Mouse (Mus musculus) Patski (cell line): ENCODE results near the gene Slc16a3. TPM values are rescaled to one million over a fixed set of nuclear protein-coding genes. Genes with fewer than 3 reads are reported as not detected.

Source experiments
- ATAC-seq: fragments of 100-300 bp; one replicate; pipeline ENCODE4 v1.8.0; 2021
- CTCF ChIA-PET: fragments of 350-600 bp; sonication (Branson Sonifier 250); formaldehyde crosslinking; loops from one replicate; lab custom pipeline; 2022; ENCODE audit warnings: inconsistent platforms; lab: Charles Lee
- POLR2A ChIA-PET: fragments of 350-600 bp; sonication (Branson Sonifier 250); formaldehyde crosslinking; loops from one replicate; lab custom pipeline; 2022; ENCODE audit warnings: antibody characterized with exemption, inconsistent platforms; lab: Charles Lee
- DNase-seq: peaks from one replicate; pipeline ENCODE4 v3.0.0-alpha.2; 2011; ENCODE audit warnings: low read depth, low spot score
- H3K27me3 ChIP-seq: fragments of 371-371 bp; one replicate; pipeline ENCODE4 v1.5.1; 2021
- CTCF ChIP-seq: fragments of 100-300 bp; IDR thresholded peaks from one replicate; pipeline ENCODE4 v1.5.1; 2021
- in situ Hi-C: fragments of 300-500 bp; cut with MboI; formaldehyde crosslinking; loops from 3 replicates; pipeline ENCODE4 v1.11.1; 2018; ENCODE audit warnings: low pct_unique_long_range_greater_than_20kb, mixed read lengths
- polyA plus RNA-seq: library from polyadenylated mRNA; unstranded; gene quantifications from one replicate; pipeline ENCODE4 v1.2.3, GENCODE M21; 2021

Gene Slc16a3
- polyA plus RNA-seq, 1 experiment from 2014 or later: 0.39 TPM

DNA sequence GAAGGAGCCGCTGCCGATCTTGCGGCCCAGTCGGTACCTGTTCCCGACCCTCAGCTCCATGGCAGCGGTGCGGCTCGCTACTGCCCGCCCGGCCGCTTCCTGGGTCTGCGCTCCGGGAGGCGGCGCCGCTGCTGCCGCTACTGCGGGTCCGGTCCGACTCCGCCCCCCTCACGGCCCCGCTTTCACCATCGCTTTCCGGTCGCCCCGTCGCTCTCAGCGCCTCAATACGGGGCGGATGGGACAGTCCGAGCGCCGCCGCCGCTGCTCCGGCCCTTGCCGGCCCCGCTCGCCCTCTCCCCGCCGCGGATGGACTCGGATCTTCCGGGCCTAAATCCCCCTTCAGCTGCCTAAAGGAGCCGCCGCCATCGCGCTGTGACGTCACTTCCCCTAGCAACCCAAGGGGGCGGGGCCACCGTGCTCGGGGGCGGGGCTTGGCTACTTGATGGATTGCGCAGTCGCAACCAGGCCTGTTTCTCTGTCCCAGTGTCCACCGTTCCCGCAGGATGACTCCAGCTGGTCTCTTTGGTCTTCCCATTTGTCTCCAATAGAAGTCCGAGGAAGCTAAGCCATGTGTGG, 42.8 kb downstream of the Slc16a3 start, which contains the start of gene Csnk1d:
Gene Csnk1d, minus strand, starts transcription at position 380 of the 576 bp plus-strand sequence.
- ChIA-PET CTCF (interaction anchor here (0.9 kb wide), 1 partner anchor 135 kb away, joined by 3 read pairs; no protein-coding TSS in a partner anchor), POLR2A (interaction anchor here (1.7 kb wide), 1 partner anchor 45 kb away, joined by 3 read pairs; no protein-coding TSS in a partner anchor)
- peak; percentile 68 for ATAC-seq
- TF ChIP-seq CTCF: no peak
- no peaks in the 10 kb centered on the region for H3K27me3 ChIP-seq
- DNase-seq: peak; percentile 66
- in situ Hi-C loops: no loop called here

DNA sequence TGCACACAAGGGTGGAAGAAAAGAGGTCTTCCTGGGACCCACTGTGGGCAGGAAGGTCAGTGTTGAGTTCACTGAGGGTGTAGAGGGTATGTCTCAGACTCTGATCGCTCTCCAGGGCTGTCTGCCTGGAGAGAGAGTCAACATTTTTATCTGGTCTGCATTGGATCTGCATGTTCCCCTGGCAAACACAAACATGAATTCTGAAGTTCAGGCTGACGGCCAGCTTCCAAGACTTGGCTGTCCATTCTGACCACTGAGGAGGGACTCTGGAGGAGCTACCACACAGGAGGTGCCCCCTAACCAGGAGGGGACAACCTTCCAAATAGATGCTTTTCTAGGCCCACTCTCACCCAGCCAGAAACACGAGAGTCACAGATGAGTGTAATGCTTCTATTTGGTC, 43.5 kb downstream of the Slc16a3 start:
- CTCF ChIA-PET: interaction anchor here (0.9 to 1.4 kb wide), 2 partner anchors 9 to 134 kb away, joined by 3 read pairs; no protein-coding TSS in a partner anchor
- in situ Hi-C loops: no loop called here

GRCm38 (mm10) chr11:120993080-120993479, 44.8 kb downstream of the Slc16a3 start:
- CTCF ChIA-PET: interaction anchor here (1.4 kb wide), 1 partner anchor 10 kb away, joined by 3 read pairs; no protein-coding TSS in a partner anchor
- POLR2A ChIA-PET: no interaction called here
- no peak for DNase-seq
- H3K27me3 ChIP-seq: no peaks in the 10 kb centered on the region
- no peak for ATAC-seq
- in situ Hi-C loops: no loop called here
- no peak for TF ChIP-seq CTCF

More for the DNA sequence above, 43.5 kb downstream of the Slc16a3 start:
- TF ChIP-seq CTCF: no peak
- no peak for ATAC-seq
- no peak for DNase-seq
- POLR2A ChIA-PET: interaction anchor here (1.7 kb wide), 1 partner anchor 45 kb away, joined by 3 read pairs; no protein-coding TSS in a partner anchor
- no peaks in the 10 kb centered on the region for H3K27me3 ChIP-seq

DNA sequence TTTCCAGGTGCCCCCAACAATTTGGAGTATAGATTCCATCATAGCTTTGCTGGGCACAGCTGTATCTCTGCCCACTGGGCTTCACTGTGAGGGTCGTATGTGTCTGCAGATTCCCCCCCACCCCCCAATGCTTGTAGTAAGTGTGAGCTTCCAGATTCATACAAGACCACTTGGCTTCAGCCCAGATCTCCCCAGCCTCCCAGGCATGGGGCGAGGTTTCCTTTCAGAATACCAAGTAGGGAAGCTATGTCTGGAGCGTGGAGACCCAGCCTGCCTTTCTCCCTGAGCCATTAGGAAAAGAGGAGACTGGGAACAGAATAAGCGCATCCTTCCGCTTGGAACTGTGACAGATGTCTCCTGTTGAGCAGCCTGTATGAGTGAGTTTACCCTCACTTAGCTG, 45.3 kb downstream of the Slc16a3 start:
- in situ Hi-C loops: no loop called here
- DNase-seq (no peak), ATAC-seq (no peak)
- no peak for TF ChIP-seq CTCF
- ChIA-PET POLR2A (no interaction called here), CTCF (no interaction called here)
- no peaks in the 10 kb centered on the region for H3K27me3 ChIP-seq

DNA sequence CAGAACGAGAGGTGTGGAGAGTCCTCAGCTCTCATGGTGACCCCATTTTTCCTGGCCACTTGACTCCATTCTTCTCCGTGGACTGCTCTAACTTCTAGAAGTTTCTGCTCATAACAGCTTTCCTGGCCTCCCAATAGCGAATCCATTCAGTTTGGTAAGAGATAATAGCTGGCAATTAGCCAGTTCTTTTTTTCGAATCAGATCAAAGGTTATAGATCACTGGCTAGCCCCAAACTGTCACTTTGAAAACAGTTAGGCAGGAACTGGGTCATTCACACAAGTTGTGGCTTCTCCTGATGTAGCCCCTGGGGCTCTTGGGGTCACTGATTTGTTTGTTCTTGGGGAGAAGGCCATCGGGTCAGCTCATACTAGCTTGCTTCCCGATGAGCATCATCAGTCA, 46.5 kb downstream of the Slc16a3 start:
- DNase-seq (no peak), ATAC-seq (no peak)
- H3K27me3 ChIP-seq: no peaks in the 10 kb centered on the region
- no peak for TF ChIP-seq CTCF
- in situ Hi-C loops: no loop called here
- CTCF ChIA-PET: no interaction called here
- POLR2A ChIA-PET: no interaction called here

DNA sequence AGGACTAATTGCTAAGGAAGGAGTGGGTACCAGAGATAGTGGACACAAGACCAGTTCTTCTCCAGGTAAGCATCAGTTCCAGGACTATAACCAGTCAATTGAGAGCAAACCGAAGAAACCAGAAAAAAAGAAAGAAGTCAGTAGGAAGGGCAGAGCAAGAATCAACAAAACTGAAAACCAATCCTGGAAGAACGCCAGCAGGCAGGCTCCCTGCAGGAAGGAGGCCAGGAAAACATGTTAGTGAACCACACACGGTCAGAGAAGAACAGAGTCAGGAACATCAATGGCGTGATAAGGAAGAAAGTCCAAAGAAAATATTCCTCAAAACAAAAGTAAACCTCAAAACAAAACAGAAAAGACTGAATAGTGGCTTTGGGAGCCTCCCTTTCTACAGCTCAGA, 53.7 kb downstream of the Slc16a3 start:
- ChIA-PET CTCF (no interaction called here), POLR2A (no interaction called here)
- H3K27me3 ChIP-seq: no peaks in the 10 kb centered on the region
- no peak for ATAC-seq
- DNase-seq: no peak
- in situ Hi-C loops: no loop called here
- no peak for TF ChIP-seq CTCF

DNA sequence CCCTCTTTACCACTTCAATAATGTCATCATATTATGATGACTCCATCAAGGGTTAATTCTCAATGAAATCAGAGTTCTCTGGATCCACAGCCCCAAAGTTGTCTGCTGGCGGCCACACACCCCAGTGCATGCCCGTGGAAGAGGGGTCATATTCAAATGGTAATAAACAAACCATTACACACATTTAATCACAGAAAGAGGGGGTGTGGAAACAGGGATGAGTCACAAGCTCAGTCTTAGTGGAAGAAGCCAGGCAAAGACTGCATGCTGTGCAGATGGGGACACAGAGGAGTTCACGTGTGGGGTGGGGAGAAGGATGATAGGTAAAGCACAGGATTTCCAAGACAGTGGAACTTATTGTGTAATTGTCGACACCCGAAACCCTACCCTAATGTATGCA, 56.0 kb downstream of the Slc16a3 start:
- ChIA-PET CTCF (no interaction called here), POLR2A (no interaction called here)
- H3K27me3 ChIP-seq: no peaks in the 10 kb centered on the region
- ATAC-seq (peak; percentile 62), DNase-seq (no peak)
- in situ Hi-C loops: no loop called here
- no peak for TF ChIP-seq CTCF

DNA sequence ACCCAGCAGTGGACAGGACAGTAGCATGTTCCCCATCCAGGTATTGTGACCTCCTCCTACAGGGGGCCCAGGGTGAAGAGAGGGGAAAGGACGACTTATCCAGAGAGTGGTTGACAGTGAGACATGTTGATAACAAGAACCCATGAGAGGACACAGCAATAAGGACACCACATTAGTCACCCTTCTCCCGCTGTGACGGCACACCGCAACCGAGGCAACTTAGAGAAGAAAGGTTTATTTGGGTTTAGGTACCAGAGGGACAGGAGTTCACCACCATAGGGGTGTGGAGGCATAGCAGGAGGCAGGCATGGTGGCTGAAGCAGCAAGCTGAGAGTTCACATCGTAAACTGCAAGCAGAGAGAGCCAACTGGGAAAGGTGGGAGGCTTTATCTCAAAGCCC, 57.9 kb downstream of the Slc16a3 start:
- no peak for DNase-seq
- in situ Hi-C loops: no loop called here
- H3K27me3 ChIP-seq: no peaks in the 10 kb centered on the region
- CTCF ChIA-PET: no interaction called here
- no peak for TF ChIP-seq CTCF
- POLR2A ChIA-PET: interaction anchor here (0.7 kb wide), 1 partner anchor 225 kb away, joined by 3 read pairs; no protein-coding TSS in a partner anchor
- no peak for ATAC-seq

- no peak for DNase-seq
- in situ Hi-C loops: no loop called here
- CTCF ChIA-PET: no interaction called here
Observed at GRCm38 (mm10) chr11:121010044-121010755, 61.9 kb downstream of the Slc16a3 start.

More at GRCm38 (mm10) chr11:121010044-121010755, 61.9 kb downstream of the Slc16a3 start:
- peaks cover 4% of the 10 kb centered on the region for H3K27me3 ChIP-seq
- TF ChIP-seq CTCF: no peak
- ATAC-seq: no peak
- POLR2A ChIA-PET: no interaction called here

Other genes starting within 250 kb of the Slc16a3 start
- gene Cenpx, start 234.7 kb upstream of the Slc16a3 start, polyA plus RNA-seq: 21.7 TPM
- 50.6 TPM for gene Lrrc45, start 234.6 kb upstream of the Slc16a3 start, polyA plus RNA-seq
- gene Rac3, start 227.0 kb upstream of the Slc16a3 start, polyA plus RNA-seq: 10.0 TPM
- 17.2 TPM for gene Dcxr, start 221.2 kb upstream of the Slc16a3 start, polyA plus RNA-seq
- 17.0 TPM for gene Cbr2, start 216.4 kb upstream of the Slc16a3 start, polyA plus RNA-seq
- 57.8 TPM for gene Hmga1b, start 185.7 kb upstream of the Slc16a3 start, polyA plus RNA-seq
- 17.1 TPM for gene Rfng, start 164.3 kb upstream of the Slc16a3 start, polyA plus RNA-seq
- 138 TPM for gene Gps1, start 164.2 kb upstream of the Slc16a3 start, polyA plus RNA-seq
- gene Dus1l, start 152.1 kb upstream of the Slc16a3 start, polyA plus RNA-seq: 46.0 TPM
- gene Fasn, start 123.9 kb upstream of the Slc16a3 start, polyA plus RNA-seq: 139 TPM
- gene Ccdc57, start 15.6 kb upstream of the Slc16a3 start, polyA plus RNA-seq: 8.4 TPM
- 144 TPM for gene Csnk1d, start 42.9 kb downstream of the Slc16a3 start, polyA plus RNA-seq
- gene Cd7, start 90.9 kb downstream of the Slc16a3 start, polyA plus RNA-seq: not detected
- gene Sectm1b, start 115.1 kb downstream of the Slc16a3 start, polyA plus RNA-seq: 1.9 TPM
- gene Sectm1a, start 132.7 kb downstream of the Slc16a3 start, polyA plus RNA-seq: 0.13 TPM
- gene Tex19.2, start 170.2 kb downstream of the Slc16a3 start, polyA plus RNA-seq: not detected
- gene Tex19.1, start 197.7 kb downstream of the Slc16a3 start, polyA plus RNA-seq: not detected
- gene Uts2r, start 211.8 kb downstream of the Slc16a3 start, polyA plus RNA-seq: not detected